Mouse (Mus musculus) midbrain, embryonic 11.5 days (tissue): ENCODE results near the gene Ddx55. TPM values are rescaled to one million over a fixed set of nuclear protein-coding genes. Genes with fewer than 3 reads are reported as not detected.
A peak's percentile ranks its signal among the peaks of the same experiment; 100 is the strongest.

Experiments used
- ATAC-seq: fragments of 200-750 bp; cut with Nextera tagmentation; 2 replicates; pipeline ENCODE4 v1.8.0; 2017; ENCODE audit warnings: moderate TSS enrichment, moderate library complexity; ENCODE audit not compliant: low FRiP score
- DNase-seq: peaks from one replicate; pipeline ENCODE4 v3.0.0; 2015; ENCODE audit warnings: low spot score; ENCODE audit errors: missing footprints
- H3K27ac ChIP-seq: fragments of 300-500 bp; sonication (generic); 2 replicates; pipeline ENCODE4 v1.5.1; 2014; ENCODE audit warnings: low read depth, low read length
- H3K27me3 ChIP-seq: fragments of 300-500 bp; sonication (generic); 2 replicates; pipeline ENCODE4 v1.6.1; 2014; ENCODE audit warnings: mild to moderate bottlenecking, low read length, moderate library complexity, mixed read lengths; ENCODE audit not compliant: control insufficient read depth, insufficient read depth
- H3K36me3 ChIP-seq: fragments of 300-500 bp; sonication (generic); 2 replicates; pipeline ENCODE4 v1.6.1; 2014; ENCODE audit warnings: mild to moderate bottlenecking, low read length, moderate library complexity, mixed read lengths; ENCODE audit not compliant: control insufficient read depth, insufficient read depth
- H3K4me1 ChIP-seq: fragments of 300-500 bp; sonication (generic); 2 replicates; pipeline ENCODE4 v1.6.1; 2014; ENCODE audit warnings: low read length; ENCODE audit not compliant: control insufficient read depth, insufficient read depth
- H3K4me2 ChIP-seq: fragments of 300-500 bp; sonication (generic); 2 replicates; pipeline ENCODE4 v1.6.1; 2014; ENCODE audit warnings: mild to moderate bottlenecking, moderate library complexity
- H3K4me3 ChIP-seq: fragments of 300-500 bp; sonication (generic); 2 replicates; pipeline ENCODE4 v1.5.1; 2014; ENCODE audit warnings: low read depth, low read length
- H3K9ac ChIP-seq: fragments of 300-500 bp; sonication (generic); 2 replicates; pipeline ENCODE4 v1.6.1; 2014; ENCODE audit warnings: low read length
- H3K9me3 ChIP-seq: fragments of 300-500 bp; sonication (generic); 2 replicates; pipeline ENCODE4 v1.6.1; 2016; ENCODE audit warnings: low read length; ENCODE audit not compliant: control insufficient read depth
- WGBS: fragments of 180-500 bp; shearing (Covaris S2); extraction: QIAGEN DNeasy Blood & Tissue Kit; methylation state at CpG from one replicate; pipeline ENCODE4 v1.1.7; 2014; 5-methylcytosine and 5-hydroxymethylcytosine counted together
- polyA plus RNA-seq: library from polyadenylated mRNA; unstranded; fragments of >200 nt; fragmentation: Nextera tagmentation; extraction: Ambion mirVana; gene quantifications from 2 replicates; pipeline ENCODE4 v1.2.1, GENCODE M21; 2014

Ddx55 gene
- 13.2 and 15.0 TPM in 2 replicates for polyA plus RNA-seq

- Histone ChIP-seq H3K4me1 (peaks cover 5% of the 10 kb centered on the region; the same call in 1 of the 2 replicates), H3K4me3 (peak within 1 kb of the TSS; percentile 89), H3K36me3 (peaks cover 17% of the 10 kb centered on the region; the same call in 1 of the 2 replicates), H3K27me3 (no peaks in the 10 kb centered on the region), H3K9me3 (no peaks in the 10 kb centered on the region), H3K9ac (peak within 1 kb of the TSS; percentile 78), H3K4me2 (peak within 1 kb of the TSS; percentile 80), H3K27ac (peak within 1 kb of the TSS; percentile 67)
- WGBS: under 1% methylated on average over 65 of the region's 66 CpGs
- ATAC-seq (peak; percentile 85), DNase-seq (peak; percentile 98)
These were observed at the start of gene Ddx55 for GRCm38 (mm10) chr5:124552558-124553307. Gene Ddx55, plus strand, starts transcription at chr5:124552864.

- DNase-seq (no peak), ATAC-seq (no peak)
- Histone ChIP-seq H3K4me2 (no peak overlapping the region), H3K27ac (no peak overlapping the region), H3K9me3 (no peaks in the 10 kb centered on the region), H3K4me1 (peaks cover 4% of the 10 kb centered on the region; the same call in 1 of the 2 replicates), H3K9ac (no peak overlapping the region), H3K27me3 (no peaks in the 10 kb centered on the region), H3K36me3 (no peaks in the 10 kb centered on the region; the same call in 1 of the 2 replicates), H3K4me3 (no peak overlapping the region)
- WGBS: 63% methylated on average over 14 of the region's 14 CpGs
These were observed 48.9 kb upstream of the Ddx55 start for GRCm38 (mm10) chr5:124503742-124504141.

GRCm38 (mm10) chr5:124505235-124505634, 47.4 kb upstream of the Ddx55 start:
- no peaks in the 10 kb centered on the region; the same call in 1 of the 2 replicates for H3K36me3 ChIP-seq
- no peak overlapping the region for H3K9ac ChIP-seq
- no peak overlapping the region for H3K4me2 ChIP-seq
- no peaks in the 10 kb centered on the region for H3K9me3 ChIP-seq
- H3K27ac ChIP-seq: no peak overlapping the region
- 95% methylated on average over 4 of the region's 4 CpGs for WGBS
- no peaks in the 10 kb centered on the region for H3K4me1 ChIP-seq
- H3K27me3 ChIP-seq: no peaks in the 10 kb centered on the region
- H3K4me3 ChIP-seq: no peak overlapping the region
- ATAC-seq (no peak), DNase-seq (no peak)

- Histone ChIP-seq H3K9me3 (no peaks in the 10 kb centered on the region), H3K27ac (no peak overlapping the region), H3K27me3 (no peaks in the 10 kb centered on the region), H3K4me2 (no peak overlapping the region), H3K9ac (no peak overlapping the region), H3K4me3 (no peak overlapping the region), H3K4me1 (no peaks in the 10 kb centered on the region), H3K36me3 (no peaks in the 10 kb centered on the region)
- ATAC-seq (no peak), DNase-seq (no peak)
- WGBS: 79% methylated on average over 10 of the region's 10 CpGs
These were observed 45.8 kb upstream of the Ddx55 start for GRCm38 (mm10) chr5:124506731-124507359.

GRCm38 (mm10) chr5:124509200-124509599, 43.5 kb upstream of the Ddx55 start:
- H3K9ac ChIP-seq: no peak overlapping the region
- no peaks in the 10 kb centered on the region for H3K4me1 ChIP-seq
- peaks cover 4% of the 10 kb centered on the region; the same call in 1 of the 2 replicates for H3K36me3 ChIP-seq
- H3K9me3 ChIP-seq: no peaks in the 10 kb centered on the region
- H3K4me3 ChIP-seq: no peak overlapping the region
- no peaks in the 10 kb centered on the region for H3K27me3 ChIP-seq
- DNase-seq: no peak
- 94% methylated on average over 6 of the region's 6 CpGs for WGBS
- H3K4me2 ChIP-seq: no peak overlapping the region
- no peak overlapping the region for H3K27ac ChIP-seq
- no peak for ATAC-seq

GRCm38 (mm10) chr5:124509742-124510237, 42.9 kb upstream of the Ddx55 start:
- ATAC-seq (no peak), DNase-seq (no peak)
- H3K4me2 ChIP-seq: no peak overlapping the region
- H3K27ac ChIP-seq: no peak overlapping the region
- H3K36me3 ChIP-seq: peaks cover 4% of the 10 kb centered on the region; the same call in 1 of the 2 replicates
- H3K9me3 ChIP-seq: no peaks in the 10 kb centered on the region
- no peaks in the 10 kb centered on the region for H3K27me3 ChIP-seq
- H3K9ac ChIP-seq: no peak overlapping the region
- no peak overlapping the region for H3K4me3 ChIP-seq
- no peaks in the 10 kb centered on the region for H3K4me1 ChIP-seq
- WGBS: 81% methylated on average over 12 of the region's 12 CpGs

- no peaks in the 10 kb centered on the region for H3K9me3 ChIP-seq
- H3K4me2 ChIP-seq: no peak overlapping the region
- no peak for ATAC-seq
- H3K36me3 ChIP-seq: peaks cover 4% of the 10 kb centered on the region; the same call in 1 of the 2 replicates
- H3K4me3 ChIP-seq: no peak overlapping the region
- H3K27me3 ChIP-seq: no peaks in the 10 kb centered on the region
- no peak overlapping the region for H3K9ac ChIP-seq
- no peak for DNase-seq
- no peaks in the 10 kb centered on the region for H3K4me1 ChIP-seq
- H3K27ac ChIP-seq: no peak overlapping the region
- WGBS: 90% methylated on average over 10 of the region's 10 CpGs
These were observed 42.1 kb upstream of the Ddx55 start for GRCm38 (mm10) chr5:124510536-124511050.

GRCm38 (mm10) chr5:124515789-124516188, 36.9 kb upstream of the Ddx55 start:
- Histone ChIP-seq H3K4me2 (no peak overlapping the region), H3K27ac (no peak overlapping the region), H3K4me3 (no peak overlapping the region), H3K4me1 (no peaks in the 10 kb centered on the region), H3K27me3 (no peaks in the 10 kb centered on the region), H3K36me3 (peaks cover 4% of the 10 kb centered on the region; the same call in 1 of the 2 replicates), H3K9me3 (no peaks in the 10 kb centered on the region), H3K9ac (no peak overlapping the region)
- DNase-seq: no peak
- 87% methylated on average over 5 of the region's 5 CpGs for WGBS
- no peak for ATAC-seq

- no peak overlapping the region for H3K9ac ChIP-seq
- no peaks in the 10 kb centered on the region; the same call in 1 of the 2 replicates for H3K36me3 ChIP-seq
- no peak overlapping the region for H3K27ac ChIP-seq
- WGBS: 52% methylated on average over 10 of the region's 10 CpGs
- ATAC-seq (no peak), DNase-seq (no peak)
- H3K4me3 ChIP-seq: no peak overlapping the region
- no peak overlapping the region for H3K4me2 ChIP-seq
- H3K4me1 ChIP-seq: no peaks in the 10 kb centered on the region
- H3K9me3 ChIP-seq: no peaks in the 10 kb centered on the region
- H3K27me3 ChIP-seq: no peaks in the 10 kb centered on the region
These were observed 34.0 kb upstream of the Ddx55 start for GRCm38 (mm10) chr5:124518648-124519047.
